Mouse (Mus musculus) lung, postnatal 0 days (tissue): ENCODE measurements around the gene Sulf2. TPM values are rescaled to one million over a fixed set of nuclear protein-coding genes. Genes with fewer than 3 reads are reported as not detected.

ENCODE experiments used
- ATAC-seq: fragments of 200-750 bp; cut with Nextera tagmentation; 2 replicates; pipeline ENCODE4 v1.8.0; 2017; ENCODE audit warnings: moderate library complexity
- DNase-seq: peaks from one replicate; pipeline ENCODE4 v3.0.0-alpha.2; 2016; ENCODE audit warnings: low spot score
- H3K27ac ChIP-seq: fragments of 300-500 bp; sonication (generic); 2 replicates; pipeline ENCODE4 v1.5.1; 2014; ENCODE audit warnings: antibody characterized with exemption, mild to moderate bottlenecking, low read length, mixed read lengths
- H3K27me3 ChIP-seq: fragments of 300-500 bp; sonication (generic); replicated peaks from 2 replicates; pipeline ENCODE4 v1.6.1; 2014; ENCODE audit warnings: low read length, mixed read lengths; ENCODE audit not compliant: insufficient read depth
- H3K36me3 ChIP-seq: fragments of 300-500 bp; sonication (generic); 2 replicates; pipeline ENCODE4 v1.6.1; 2014; ENCODE audit warnings: low read length, mixed read lengths; ENCODE audit not compliant: insufficient read depth
- H3K4me1 ChIP-seq: fragments of 300-500 bp; sonication (generic); 2 replicates; pipeline ENCODE4 v1.6.1; 2014; ENCODE audit warnings: antibody characterized with exemption, low read depth, low read length, mixed read lengths; ENCODE audit not compliant: insufficient read depth
- H3K4me2 ChIP-seq: fragments of 300-500 bp; sonication (generic); replicated peaks from 2 replicates; pipeline ENCODE4 v1.6.1; 2014; ENCODE audit warnings: low read depth, mild to moderate bottlenecking, low read length, moderate library complexity, mixed read lengths
- H3K4me3 ChIP-seq: fragments of 300-500 bp; sonication (generic); 2 replicates; pipeline ENCODE4 v1.5.1; 2014; ENCODE audit warnings: low read depth, low read length
- H3K9ac ChIP-seq: fragments of 300-500 bp; sonication (generic); replicated peaks from 2 replicates; pipeline ENCODE4 v1.6.1; 2014; ENCODE audit warnings: low read depth, mild to moderate bottlenecking
- H3K9me3 ChIP-seq: fragments of 300-500 bp; sonication (generic); 2 replicates; pipeline ENCODE4 v1.6.1; 2016; ENCODE audit warnings: low read length, mixed read lengths
- CTCF ChIP-seq: IDR thresholded peaks from 2 replicates; pipeline ENCODE4 v1.5.1; 2016; ENCODE audit warnings: antibody characterized with exemption, mild to moderate bottlenecking
- EP300 ChIP-seq: IDR thresholded peaks from 2 replicates; pipeline ENCODE4 v1.6.1; 2016; ENCODE audit warnings: antibody characterized with exemption, mild to moderate bottlenecking, control low read depth
- WGBS: fragments of 180-500 bp; shearing (Covaris S2); extraction: QIAGEN DNeasy Blood & Tissue Kit; methylation state at CpG from one replicate; pipeline ENCODE4 v1.1.7; 2014; 5-methylcytosine and 5-hydroxymethylcytosine counted together
- polyA plus RNA-seq: library from polyadenylated mRNA; unstranded; fragments of >200 nt; fragmentation: Nextera tagmentation; extraction: Ambion mirVana; gene quantifications from 2 replicates; pipeline ENCODE4 v1.2.1, GENCODE M21; 2015

Sulf2 gene
- polyA plus RNA-seq, 1 experiment from 2014 or later, result 13.6 TPM

DNA sequence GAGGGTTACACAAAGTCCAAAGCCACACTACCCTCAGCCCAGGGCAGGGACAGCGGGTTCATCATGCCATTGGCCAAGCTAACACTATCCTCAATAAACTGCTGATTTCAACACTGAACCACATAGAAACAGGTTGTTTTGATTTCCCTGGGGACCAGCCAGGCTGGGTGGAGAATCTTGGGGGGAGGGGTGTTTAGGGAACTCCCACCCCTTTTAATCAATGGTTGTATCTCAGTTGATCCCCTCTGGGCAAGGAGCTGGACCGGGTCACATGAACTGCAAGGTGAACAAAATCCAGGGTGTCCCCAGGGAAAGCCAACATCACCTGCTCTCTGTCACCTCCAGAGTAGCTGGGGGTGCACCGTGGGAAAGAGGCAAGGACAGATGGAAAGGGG is 2.1 kb downstream of the Sulf2 start:
- no peak for TF ChIP-seq CTCF
- H3K4me3 ChIP-seq, result no peak overlapping the region
- no peak for DNase-seq
- peaks cover 26% of the 10 kb centered on the region for H3K4me1 ChIP-seq
- ATAC-seq, result no peak
- H3K9me3 ChIP-seq, result no peaks in the 10 kb centered on the region
- peaks cover 6% of the 10 kb centered on the region; the same call in 1 of the 2 replicates for H3K27me3 ChIP-seq
- peak overlapping the region; percentile 100; the same call in 1 of the 2 replicates for H3K4me2 ChIP-seq
- H3K27ac ChIP-seq, result no peak overlapping the region
- no peak overlapping the region for H3K9ac ChIP-seq
- WGBS, result 24% methylated on average over 3 of the region's 3 CpGs
- no peaks in the 10 kb centered on the region for H3K36me3 ChIP-seq

DNA sequence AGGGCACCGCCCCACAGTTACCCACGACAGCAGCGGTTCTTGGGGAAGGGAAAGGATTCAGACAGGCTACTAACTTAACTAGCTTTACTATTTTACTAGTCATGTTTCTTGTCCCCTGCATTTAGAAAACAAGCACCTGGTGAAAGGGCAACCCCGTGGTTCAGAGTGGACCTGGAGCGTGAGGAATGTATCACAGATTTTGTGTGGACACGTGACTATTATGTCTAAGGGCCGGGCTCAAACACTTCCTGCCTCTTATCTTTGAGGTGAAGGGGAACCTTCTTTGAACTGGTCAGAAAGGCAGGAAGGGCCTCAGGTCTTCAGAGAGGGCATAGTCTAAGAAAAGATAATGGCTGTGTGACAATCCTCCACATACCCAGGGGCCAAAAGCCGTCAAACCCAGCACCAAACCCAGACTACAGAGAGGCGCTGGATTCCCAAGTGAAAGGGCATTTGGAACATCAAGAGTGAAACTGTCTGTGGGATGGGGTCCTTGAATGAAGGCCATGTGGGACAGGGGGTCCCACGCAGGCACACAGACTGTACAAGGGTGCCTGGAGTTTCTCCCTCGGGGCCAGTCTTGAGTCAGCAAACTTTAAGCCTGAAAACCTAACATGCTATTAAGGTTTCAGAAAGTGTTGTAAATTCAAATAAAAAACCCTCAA is 2.6 kb downstream of the Sulf2 start:
- no peaks in the 10 kb centered on the region for H3K36me3 ChIP-seq
- no peak overlapping the region for H3K4me3 ChIP-seq
- peaks cover 6% of the 10 kb centered on the region; the same call in 1 of the 2 replicates for H3K27me3 ChIP-seq
- H3K27ac ChIP-seq, result no peak overlapping the region
- no peak for TF ChIP-seq CTCF
- no peak for TF ChIP-seq EP300
- WGBS, result 55% methylated on average over 11 of the region's 11 CpGs
- no peak overlapping the region for H3K9ac ChIP-seq
- ATAC-seq (no peak), DNase-seq (peak; percentile 59)
- H3K4me2 ChIP-seq, result no peak overlapping the region
- H3K4me1 ChIP-seq, result peaks cover 28% of the 10 kb centered on the region
- no peaks in the 10 kb centered on the region for H3K9me3 ChIP-seq

DNA sequence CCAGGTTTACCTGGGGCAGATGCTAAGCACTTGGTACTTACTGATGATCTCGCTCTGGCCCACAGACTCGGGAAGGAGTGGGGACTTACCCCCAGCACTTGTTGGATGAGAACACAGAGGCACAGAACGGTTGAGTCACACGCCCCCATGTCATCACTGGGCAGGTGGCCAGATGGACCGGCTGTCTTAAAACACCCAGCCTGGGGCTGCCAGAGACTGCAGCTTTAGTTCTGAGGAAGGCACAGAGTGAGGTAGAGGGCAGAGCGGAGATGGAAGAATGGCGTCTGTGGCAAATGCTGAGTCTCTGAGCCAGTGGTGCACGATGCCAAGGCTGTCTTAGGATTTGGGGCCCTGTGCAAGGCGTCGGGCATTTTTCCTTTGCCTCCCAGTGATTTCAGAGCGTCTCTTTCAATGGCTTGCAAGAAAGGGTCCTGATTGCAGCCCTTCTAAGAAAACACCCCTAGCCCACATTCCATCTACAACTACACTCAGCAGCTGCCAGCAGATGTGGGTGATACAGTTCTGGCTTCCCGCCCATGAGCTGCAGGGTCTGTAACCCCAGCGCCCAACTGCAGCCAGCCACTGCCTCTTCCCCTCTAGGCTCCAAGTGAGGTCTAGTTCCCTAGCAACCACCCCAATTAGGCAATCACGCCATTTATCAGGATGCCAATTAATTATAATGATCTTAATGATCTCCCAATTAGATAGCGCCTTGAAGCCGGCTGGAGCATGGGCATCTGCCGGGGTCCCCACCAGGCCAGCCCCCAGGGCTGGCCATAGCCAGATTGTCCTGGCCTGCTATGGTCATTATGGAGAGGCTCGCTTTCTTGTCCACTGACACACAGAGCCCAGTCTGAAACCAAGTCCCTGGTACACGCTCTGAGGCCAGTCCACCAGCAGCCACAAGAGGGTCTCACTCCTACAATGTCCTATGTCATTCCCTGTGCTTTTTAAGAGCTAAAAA is 3.7 kb downstream of the Sulf2 start:
- peaks cover 10% of the 10 kb centered on the region; the same call in 1 of the 2 replicates for H3K27me3 ChIP-seq
- no peak overlapping the region for H3K9ac ChIP-seq
- no peaks in the 10 kb centered on the region for H3K9me3 ChIP-seq
- no peaks in the 10 kb centered on the region for H3K36me3 ChIP-seq
- H3K4me2 ChIP-seq, result no peak overlapping the region
- H3K27ac ChIP-seq, result no peak overlapping the region
- no peak for TF ChIP-seq EP300
- TF ChIP-seq CTCF, result peak; percentile 29; the same call in 1 of the 2 replicates
- DNase-seq, result peak; percentile 85
- ATAC-seq, result peak; percentile 44
- H3K4me1 ChIP-seq, result peaks cover 29% of the 10 kb centered on the region
- H3K4me3 ChIP-seq, result no peak overlapping the region
- WGBS, result 50% methylated on average over 19 of the region's 19 CpGs

DNA sequence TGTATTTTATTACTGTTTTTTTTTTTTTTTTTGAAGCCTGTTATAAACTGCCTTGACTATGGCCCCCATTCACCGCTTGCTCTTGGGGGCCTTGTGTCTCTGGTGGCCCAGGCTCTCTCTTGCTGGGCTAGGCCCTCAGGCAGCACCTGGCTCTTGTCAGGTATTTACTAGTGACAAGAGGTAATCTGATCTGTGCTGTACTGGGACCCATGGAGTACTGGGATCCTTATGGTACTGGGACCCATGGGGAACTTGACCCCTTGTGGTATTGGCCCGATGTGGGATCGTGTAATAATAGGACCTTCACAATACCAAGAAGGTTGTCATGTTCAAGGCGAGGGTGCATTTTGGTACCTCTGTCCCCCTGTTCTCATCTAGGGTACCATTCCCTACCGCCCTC is 4.9 kb downstream of the Sulf2 start:
- Histone ChIP-seq H3K4me3 (no peak overlapping the region), H3K27ac (no peak overlapping the region), H3K9me3 (no peaks in the 10 kb centered on the region), H3K9ac (no peak overlapping the region), H3K4me2 (no peak overlapping the region), H3K36me3 (no peaks in the 10 kb centered on the region), H3K4me1 (peaks cover 26% of the 10 kb centered on the region), H3K27me3 (peaks cover 10% of the 10 kb centered on the region; the same call in 1 of the 2 replicates)
- no peak for DNase-seq
- no peak for ATAC-seq
- WGBS, result 72% methylated on average over 5 of the region's 5 CpGs
- TF ChIP-seq EP300 (no peak), CTCF (no peak)

DNA sequence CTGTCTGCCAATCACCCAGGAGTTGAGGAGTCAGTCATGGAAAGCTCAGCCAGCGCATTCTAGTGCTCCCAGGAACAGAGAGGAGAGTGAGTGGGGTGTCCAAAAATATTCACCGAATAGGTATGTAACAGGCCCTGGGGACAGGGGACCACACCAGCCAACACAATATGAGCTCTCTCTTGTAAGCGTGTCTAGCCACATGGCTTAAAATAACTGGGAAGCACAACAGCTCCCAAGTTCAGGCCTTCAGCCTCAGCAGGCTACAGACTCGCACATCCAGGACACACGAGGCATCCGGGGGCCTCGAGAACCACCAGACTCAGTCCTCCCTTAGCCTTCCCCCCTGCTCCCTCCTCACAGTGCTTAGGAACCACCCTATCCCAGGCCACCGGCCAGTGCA is 6.0 kb downstream of the Sulf2 start:
- Histone ChIP-seq H3K27ac (no peak overlapping the region), H3K4me1 (peaks cover 25% of the 10 kb centered on the region), H3K27me3 (0 out of 2 replicates have a peak, but pooled peaks cover 10% of the 10 kb centered on the region), H3K4me2 (no peak overlapping the region), H3K36me3 (no peaks in the 10 kb centered on the region), H3K4me3 (no peak overlapping the region), H3K9ac (no peak overlapping the region), H3K9me3 (no peaks in the 10 kb centered on the region)
- DNase-seq, result no peak
- 76% methylated on average over 7 of the region's 8 CpGs for WGBS
- no peak for TF ChIP-seq CTCF
- TF ChIP-seq EP300, result no peak
- no peak for ATAC-seq

DNA sequence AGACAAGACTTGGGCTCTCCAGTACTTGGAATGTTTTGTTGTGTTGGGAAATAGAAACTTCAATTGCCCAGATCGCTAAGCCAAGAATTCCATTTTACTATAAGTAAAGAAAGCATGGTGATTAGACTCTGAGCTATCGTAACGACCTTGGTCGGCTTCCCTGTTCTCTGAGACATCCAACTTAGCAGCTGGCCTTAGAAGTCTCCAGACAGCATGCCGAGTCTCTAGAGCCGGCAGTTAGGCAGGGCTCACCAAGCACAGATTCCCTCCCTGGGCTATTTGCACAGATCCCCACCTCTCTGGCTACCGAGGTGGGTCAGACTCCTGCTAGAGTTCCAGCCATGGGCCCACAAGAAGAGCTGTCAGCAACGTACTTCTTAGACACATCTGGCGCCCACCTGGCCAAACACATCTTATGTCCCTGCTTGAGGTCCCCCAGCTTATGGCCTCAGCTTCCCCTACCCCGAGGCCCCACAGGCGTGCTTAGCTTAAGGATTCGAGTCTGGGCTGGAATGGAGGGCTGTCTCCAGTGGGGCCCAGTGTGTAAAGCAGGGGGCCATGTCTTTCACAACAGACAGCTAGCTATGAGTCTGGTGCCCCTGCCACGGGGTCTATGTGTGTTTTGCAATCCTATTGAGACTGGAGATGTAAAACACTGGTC is 6.7 kb downstream of the Sulf2 start:
- no peaks in the 10 kb centered on the region for H3K36me3 ChIP-seq
- no peaks in the 10 kb centered on the region for H3K9me3 ChIP-seq
- DNase-seq, result peak; percentile 82
- TF ChIP-seq EP300 (0 out of 2 replicates have a peak, but pooled peaks have one; percentile 17), CTCF (no peak)
- WGBS, result 36% methylated on average over 13 of the region's 13 CpGs
- H3K27me3 ChIP-seq, result 0 out of 2 replicates have a peak, but pooled peaks cover 10% of the 10 kb centered on the region
- H3K4me2 ChIP-seq, result no peak overlapping the region
- peaks cover 18% of the 10 kb centered on the region for H3K4me1 ChIP-seq
- peak; percentile 33; the same call in 1 of the 2 replicates for ATAC-seq
- H3K4me3 ChIP-seq, result no peak overlapping the region
- H3K9ac ChIP-seq, result no peak overlapping the region
- H3K27ac ChIP-seq, result peak overlapping the region; percentile 32; the same call in 1 of the 2 replicates
